Mouse (Mus musculus) liver, embryonic 16.5 days (tissue): ENCODE measurements around the gene Wnt3a. TPM values are rescaled to one million over a fixed set of nuclear protein-coding genes. Genes with fewer than 3 reads are reported as not detected.

Experiments used
- ATAC-seq: fragments of 200-750 bp; cut with Nextera tagmentation; 2 replicates; pipeline ENCODE4 v1.8.0; 2017; ENCODE audit warnings: low read depth, mild to moderate bottlenecking, moderate number of reproducible peaks, moderate library complexity
- H3K27ac ChIP-seq: fragments of 300-500 bp; sonication (generic); 2 replicates; pipeline ENCODE4 v1.5.1; 2014; ENCODE audit warnings: mild to moderate bottlenecking, low read length
- H3K27me3 ChIP-seq: fragments of 300-500 bp; sonication (generic); 2 replicates; pipeline ENCODE4 v1.6.1; 2014; ENCODE audit warnings: low read depth, low read length, mixed read lengths; ENCODE audit not compliant: control insufficient read depth, insufficient read depth
- H3K36me3 ChIP-seq: fragments of 300-500 bp; sonication (generic); 2 replicates; pipeline ENCODE4 v1.6.1; 2014; ENCODE audit warnings: mild to moderate bottlenecking; ENCODE audit not compliant: control insufficient read depth, insufficient read depth
- H3K4me1 ChIP-seq: fragments of 300-500 bp; sonication (generic); 2 replicates; pipeline ENCODE4 v1.6.1; 2014; ENCODE audit warnings: low read depth, low read length, mixed read lengths; ENCODE audit not compliant: control insufficient read depth
- H3K4me2 ChIP-seq: fragments of 300-500 bp; sonication (generic); 2 replicates; pipeline ENCODE4 v1.6.1; 2014; ENCODE audit warnings: low read depth, low read length, mixed read lengths
- H3K4me3 ChIP-seq: fragments of 300-500 bp; sonication (generic); 2 replicates; pipeline ENCODE4 v1.5.1; 2014; ENCODE audit warnings: low read depth, mild to moderate bottlenecking, low read length
- H3K9ac ChIP-seq: fragments of 300-500 bp; sonication (generic); 2 replicates; pipeline ENCODE4 v1.6.1; 2014; ENCODE audit warnings: low read depth, low read length
- H3K9me3 ChIP-seq: fragments of 300-500 bp; sonication (generic); replicated peaks from 2 replicates; pipeline ENCODE4 v1.6.1; 2016; ENCODE audit warnings: low read length; ENCODE audit not compliant: control insufficient read depth
- WGBS: fragments of 180-500 bp; shearing (Covaris S2); extraction: QIAGEN DNeasy Blood & Tissue Kit; methylation state at CpG from one replicate; pipeline ENCODE4 v1.1.7; 2014; ENCODE audit not compliant: insufficient replicate concordance; 5-methylcytosine and 5-hydroxymethylcytosine counted together
- polyA plus RNA-seq: library from polyadenylated mRNA; unstranded; fragments of >200 nt; fragmentation: Nextera tagmentation; extraction: Ambion mirVana; gene quantifications from 2 replicates; pipeline ENCODE4 v1.2.1, GENCODE M21; 2015

Wnt3a gene
- polyA plus RNA-seq, 1 experiment from 2014 or later, result not detected

GRCm38 (mm10) chr11:59278047-59278446, 12.5 kb downstream of the Wnt3a start:
- no peak for ATAC-seq
- Histone ChIP-seq H3K27me3 (peaks cover 36% of the 10 kb centered on the region), H3K9me3 (no peaks in the 10 kb centered on the region), H3K4me3 (no peak overlapping the region), H3K36me3 (no peaks in the 10 kb centered on the region), H3K4me2 (no peak overlapping the region), H3K9ac (no peak overlapping the region), H3K4me1 (no peaks in the 10 kb centered on the region), H3K27ac (no peak overlapping the region)
- WGBS, result 41% methylated on average over 4 of the region's 4 CpGs

DNA sequence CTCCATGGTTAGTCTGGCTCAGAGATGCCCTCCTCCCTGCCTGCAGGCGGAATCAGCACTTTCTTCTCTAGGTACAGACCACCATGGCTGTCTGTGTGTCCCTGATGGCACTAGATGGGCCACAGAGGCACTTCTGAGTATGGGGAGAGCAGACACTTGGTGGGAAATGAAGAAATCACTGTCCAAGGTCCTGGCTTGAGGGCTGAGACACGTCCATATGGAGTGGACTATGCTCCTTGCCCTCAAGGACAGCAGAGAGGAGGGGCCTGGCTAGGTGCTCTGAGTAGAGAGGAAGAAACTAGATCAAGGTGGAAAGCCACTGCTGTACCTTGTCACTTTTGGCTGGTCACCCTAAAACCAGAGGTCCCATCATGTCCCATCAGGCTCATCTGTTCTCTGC, 13.7 kb downstream of the Wnt3a start:
- peaks cover 41% of the 10 kb centered on the region for H3K27me3 ChIP-seq
- 18% methylated on average over 2 of the region's 2 CpGs for WGBS
- H3K27ac ChIP-seq, result no peak overlapping the region
- H3K4me3 ChIP-seq, result no peak overlapping the region
- H3K9me3 ChIP-seq, result no peaks in the 10 kb centered on the region
- H3K36me3 ChIP-seq, result no peaks in the 10 kb centered on the region
- no peak for ATAC-seq
- H3K4me1 ChIP-seq, result no peaks in the 10 kb centered on the region
- no peak overlapping the region for H3K4me2 ChIP-seq
- no peak overlapping the region for H3K9ac ChIP-seq

GRCm38 (mm10) chr11:59274184-59274583, 16.4 kb downstream of the Wnt3a start:
- no peak for ATAC-seq
- Histone ChIP-seq H3K27me3 (peaks cover 23% of the 10 kb centered on the region), H3K4me3 (no peak overlapping the region), H3K4me2 (no peak overlapping the region), H3K9me3 (no peaks in the 10 kb centered on the region), H3K36me3 (no peaks in the 10 kb centered on the region), H3K4me1 (no peaks in the 10 kb centered on the region), H3K9ac (no peak overlapping the region), H3K27ac (no peak overlapping the region)
- 39% methylated on average over 3 of the region's 3 CpGs for WGBS

DNA sequence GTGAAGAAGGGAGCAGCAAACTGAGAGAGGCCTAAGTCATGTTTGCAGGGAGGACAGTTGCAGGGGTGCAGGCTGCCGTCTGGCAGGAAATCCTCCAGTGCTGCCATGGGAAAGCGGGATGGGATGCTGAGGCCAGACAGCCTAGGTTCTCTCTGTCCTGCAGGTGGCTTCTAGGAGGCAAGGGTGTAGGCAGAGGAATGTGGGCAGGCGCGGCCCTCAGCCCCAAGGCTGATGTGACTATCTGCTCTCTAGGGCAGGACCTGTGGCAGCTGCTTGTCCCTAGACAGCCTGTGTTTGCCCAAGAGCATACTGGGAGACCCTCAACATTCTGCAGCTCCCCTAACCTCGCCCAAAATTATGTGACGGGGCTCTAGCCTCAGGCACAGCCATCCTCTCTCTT, 23.8 kb downstream of the Wnt3a start:
- peaks cover 61% of the 10 kb centered on the region for H3K27me3 ChIP-seq
- H3K9me3 ChIP-seq, result peaks cover 3% of the 10 kb centered on the region; the same call in 1 of the 2 replicates
- H3K4me2 ChIP-seq, result no peak overlapping the region
- no peak for ATAC-seq
- H3K27ac ChIP-seq, result no peak overlapping the region
- no peak overlapping the region for H3K4me3 ChIP-seq
- peaks cover 23% of the 10 kb centered on the region for H3K4me1 ChIP-seq
- H3K36me3 ChIP-seq, result no peaks in the 10 kb centered on the region
- no peak overlapping the region for H3K9ac ChIP-seq
- WGBS, result 30% methylated on average over 6 of the region's 6 CpGs

GRCm38 (mm10) chr11:59265154-59265813, 25.3 kb downstream of the Wnt3a start:
- no peak for ATAC-seq
- Histone ChIP-seq H3K9me3 (peaks cover 3% of the 10 kb centered on the region; the same call in 1 of the 2 replicates), H3K27ac (no peak overlapping the region), H3K36me3 (no peaks in the 10 kb centered on the region), H3K4me2 (no peak overlapping the region), H3K4me1 (peaks cover 36% of the 10 kb centered on the region), H3K4me3 (no peak overlapping the region), H3K9ac (no peak overlapping the region), H3K27me3 (peaks cover 61% of the 10 kb centered on the region)
- 57% methylated on average over 8 of the region's 8 CpGs for WGBS

DNA sequence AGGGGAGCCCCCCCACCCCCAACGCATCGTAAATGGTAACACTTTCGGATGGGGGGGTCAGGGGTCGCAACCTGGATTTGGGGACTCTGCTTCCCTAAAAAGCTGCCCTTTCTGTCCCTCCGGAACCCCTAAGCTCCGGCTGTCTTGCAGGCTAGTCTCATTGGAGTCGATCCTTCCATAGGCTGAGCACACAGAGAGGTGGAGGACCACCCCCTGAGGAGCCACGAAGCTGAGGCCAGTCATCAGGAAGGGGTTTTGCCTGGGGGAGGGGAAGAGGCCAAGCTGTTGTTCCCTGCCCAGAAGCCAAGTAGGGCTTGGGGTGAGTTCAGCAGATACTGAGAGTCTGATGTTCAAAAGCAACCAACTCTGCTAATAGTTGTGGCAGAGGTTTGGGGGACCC, 26.0 kb downstream of the Wnt3a start:
- Histone ChIP-seq H3K9ac (no peak overlapping the region; the same call in 1 of the 2 replicates), H3K9me3 (peaks cover 3% of the 10 kb centered on the region; the same call in 1 of the 2 replicates), H3K4me1 (peaks cover 42% of the 10 kb centered on the region), H3K27ac (no peak overlapping the region), H3K27me3 (peaks cover 57% of the 10 kb centered on the region), H3K36me3 (no peaks in the 10 kb centered on the region), H3K4me3 (peak overlapping the region; percentile 58), H3K4me2 (peak overlapping the region; percentile 78)
- 12% methylated on average over 8 of the region's 8 CpGs for WGBS
- no peak for ATAC-seq

- 2% methylated on average over 56 of the region's 56 CpGs for WGBS
- Histone ChIP-seq H3K9ac (peak overlapping the region; percentile 51), H3K27me3 (peaks cover 57% of the 10 kb centered on the region), H3K4me2 (peak overlapping the region; percentile 78), H3K4me1 (peaks cover 44% of the 10 kb centered on the region), H3K27ac (no peak overlapping the region), H3K36me3 (no peaks in the 10 kb centered on the region), H3K9me3 (peaks cover 3% of the 10 kb centered on the region; the same call in 1 of the 2 replicates), H3K4me3 (peak overlapping the region; percentile 58)
- ATAC-seq, result no peak
Measured at GRCm38 (mm10) chr11:59263870-59264563, 26.5 kb downstream of the Wnt3a start.

GRCm38 (mm10) chr11:59262308-59262707, 28.2 kb downstream of the Wnt3a start:
- H3K4me3 ChIP-seq, result no peak overlapping the region
- peaks cover 64% of the 10 kb centered on the region for H3K27me3 ChIP-seq
- H3K4me2 ChIP-seq, result no peak overlapping the region
- H3K27ac ChIP-seq, result no peak overlapping the region
- H3K36me3 ChIP-seq, result no peaks in the 10 kb centered on the region
- H3K9ac ChIP-seq, result no peak overlapping the region
- peaks cover 44% of the 10 kb centered on the region for H3K4me1 ChIP-seq
- ATAC-seq, result no peak
- H3K9me3 ChIP-seq, result no peaks in the 10 kb centered on the region
